Mouse (Mus musculus) myocyte (in vitro differentiated cells): ENCODE data around the gene Ebna1bp2. TPM values are rescaled to one million over a fixed set of nuclear protein-coding genes. Genes with fewer than 3 reads are reported as not detected.

Experiments
- H3K27me3 ChIP-seq: one replicate; pipeline ENCODE4 v1.6.1; 2011; ENCODE audit not compliant: control insufficient read depth, insufficient read depth, insufficient read length
- H3K36me3 ChIP-seq: one replicate; pipeline ENCODE4 v1.6.1; 2011; ENCODE audit not compliant: control insufficient read depth, insufficient read depth
- H3K4me2 ChIP-seq: one replicate; pipeline ENCODE4 v1.6.1; 2011; ENCODE audit warnings: low read depth, control low read depth
- H3K4me3 ChIP-seq: one replicate; pipeline ENCODE4 v1.5.1; 2011; ENCODE audit warnings: mild to moderate bottlenecking, control low read depth, moderate library complexity
- H3K79me2 ChIP-seq: one replicate; pipeline ENCODE4 v1.6.1; 2011; ENCODE audit not compliant: control insufficient read depth, insufficient read depth
- H3ac ChIP-seq: one replicate; pipeline ENCODE4 v1.6.1; 2011; ENCODE audit not compliant: control insufficient read depth, insufficient read length
- CEBPB ChIP-seq: IDR thresholded peaks from 2 replicates; pipeline ENCODE4 v1.6.1; 2011; ENCODE audit warnings: mild to moderate bottlenecking, moderate library complexity; ENCODE audit not compliant: poor library complexity, insufficient read depth, severe bottlenecking
- E2F4 ChIP-seq: IDR thresholded peaks from one replicate; pipeline ENCODE4 v1.6.1; 2011; ENCODE audit warnings: mild to moderate bottlenecking, control low read depth, moderate library complexity; ENCODE audit not compliant: insufficient read depth
- MAX ChIP-seq: IDR thresholded peaks from one replicate; pipeline ENCODE4 v1.6.1; 2011; ENCODE audit warnings: low read depth, mild to moderate bottlenecking, control low read depth
- MYOD1 ChIP-seq, 3 experiments: IDR thresholded peaks; one replicate each; pipeline ENCODE4 v1.6.1; 2011; ENCODE audit warnings: control low read depth in 2 of 3, low read depth in 2 of 3, mild to moderate bottlenecking in 2 of 3, moderate library complexity in 1 of 3; ENCODE audit not compliant: insufficient read length in 2 of 3, control insufficient read depth in 1 of 3
- MYOG ChIP-seq, 3 experiments: IDR thresholded peaks; one replicate each; pipeline ENCODE4 v1.6.1; 2011; ENCODE audit warnings: control low read depth in 2 of 3, low read depth in 2 of 3, mild to moderate bottlenecking in 2 of 3; ENCODE audit not compliant: insufficient read length in 2 of 3, control insufficient read depth in 1 of 3, insufficient read depth in 1 of 3
- POLR2A ChIP-seq: IDR thresholded peaks from one replicate; pipeline ENCODE4 v1.6.1; 2011; ENCODE audit warnings: low read depth, mild to moderate bottlenecking, control low read depth, moderate library complexity; ENCODE audit not compliant: insufficient read length
- POLR2AphosphoS2 ChIP-seq: IDR thresholded peaks from one replicate; pipeline ENCODE4 v1.6.1; 2011; ENCODE audit warnings: low read depth, control low read depth; ENCODE audit not compliant: insufficient read length
- REST ChIP-seq: IDR thresholded peaks from one replicate; pipeline ENCODE4 v1.6.1; 2011; ENCODE audit warnings: mild to moderate bottlenecking, control low read depth, moderate library complexity; ENCODE audit not compliant: insufficient read depth, insufficient read length
- SRF ChIP-seq: IDR thresholded peaks from one replicate; pipeline ENCODE4 v1.6.1; 2011; ENCODE audit warnings: low read depth; ENCODE audit not compliant: control insufficient read depth, insufficient read length
- TCF12 ChIP-seq: IDR thresholded peaks from one replicate; pipeline ENCODE4 v1.6.1; 2011; ENCODE audit warnings: mild to moderate bottlenecking, control low read depth; ENCODE audit not compliant: poor library complexity, insufficient read depth, severe bottlenecking
- TCF3 ChIP-seq: IDR thresholded peaks from one replicate; pipeline ENCODE4 v1.6.1; 2011; ENCODE audit warnings: low read depth, control low read depth; ENCODE audit not compliant: insufficient read length
- USF1 ChIP-seq: IDR thresholded peaks from one replicate; pipeline ENCODE4 v1.6.1; 2011; ENCODE audit warnings: low read depth, mild to moderate bottlenecking, control low read depth, moderate library complexity
- polyA plus RNA-seq: library from polyadenylated mRNA; unstranded; fragments of >200 nt; fragmentation: generic; extraction: Trizol; gene quantifications from one replicate; pipeline ENCODE4 v1.2.1, GENCODE M21; 2012; ENCODE audit warnings: missing spikeins

Ebna1bp2 gene
- polyA plus RNA-seq, 1 experiment = 71.7 TPM

DNA sequence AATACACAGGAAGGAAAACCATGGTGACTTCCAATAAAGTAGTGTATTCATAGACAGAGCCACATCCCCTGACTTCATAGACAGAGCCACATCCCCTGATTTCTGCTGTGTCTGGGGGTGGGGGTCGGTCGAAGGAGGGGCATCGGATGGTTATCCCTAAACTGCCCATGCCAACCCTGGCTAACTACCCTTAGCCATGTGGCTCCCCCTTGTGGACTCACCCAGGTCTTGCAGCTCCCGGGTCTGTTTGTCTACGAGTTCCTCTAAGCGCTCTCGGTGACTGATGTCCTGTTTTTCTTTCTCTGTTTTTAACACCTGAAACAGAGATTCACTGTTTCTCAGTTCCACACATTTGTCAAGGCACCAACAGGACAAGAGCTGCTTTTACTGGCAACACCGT, 38.0 kb upstream of the Ebna1bp2 start:
- Histone ChIP-seq H3K27me3 (peaks cover 69% of the 10 kb centered on the region), H3K4me2 (no peak overlapping the region), H3K36me3 (no peaks in the 10 kb centered on the region), H3ac (no peak overlapping the region), H3K79me2 (no peaks in the 10 kb centered on the region), H3K4me3 (no peak overlapping the region)
- TF ChIP-seq TCF3 (no peak), CEBPB (no peak), USF1 (no peak)

DNA sequence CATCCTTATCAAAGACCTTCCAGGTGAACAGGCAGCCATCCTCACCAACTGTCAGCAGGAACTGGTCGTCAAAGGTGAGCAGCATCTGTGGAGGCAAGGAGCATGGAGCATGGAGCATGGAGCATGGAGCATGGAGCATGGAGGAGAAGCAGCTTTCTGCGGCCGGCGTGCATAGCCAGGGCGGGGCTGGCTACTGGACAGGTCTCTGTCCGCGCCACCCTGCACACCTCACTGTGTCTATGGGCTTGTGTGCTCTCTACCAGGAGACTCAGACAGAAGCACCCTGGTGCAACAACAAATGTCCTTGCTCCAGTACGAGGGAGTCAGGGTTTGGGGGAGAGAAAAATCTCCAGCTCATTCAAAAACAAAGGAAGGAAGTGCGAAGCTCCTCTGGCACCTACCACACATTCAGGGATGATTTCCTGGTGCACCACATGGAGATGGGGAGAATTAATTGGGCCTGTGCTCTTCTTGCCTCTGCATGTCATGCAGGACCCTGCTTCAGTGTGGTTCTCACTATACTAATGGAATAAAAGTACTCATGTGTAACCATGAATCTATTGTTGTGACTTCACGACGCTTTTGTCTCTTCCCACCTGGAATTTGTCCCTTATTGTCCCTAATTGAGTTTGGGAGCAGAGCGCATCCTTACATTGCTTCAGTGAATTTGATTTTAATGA, 31.4 kb upstream of the Ebna1bp2 start:
- Histone ChIP-seq H3K27me3 (peaks cover 54% of the 10 kb centered on the region), H3K4me2 (no peak overlapping the region), H3K79me2 (no peaks in the 10 kb centered on the region), H3K36me3 (no peaks in the 10 kb centered on the region), H3ac (no peak overlapping the region), H3K4me3 (no peak overlapping the region)
- TF ChIP-seq E2F4 (no peak), TCF3 (no peak), USF1 (no peak), REST (no peak), MYOD1 (IDR thresholded peaks at IDR 0.05; ENCODE audit: control insufficient read depth in 1 of 3, insufficient read length in 2 of 3, low read depth in 2 of 3) (no peak), POLR2A (no peak), TCF12 (no peak), CEBPB (no peak), MYOG (IDR thresholded peaks at IDR 0.05; ENCODE audit: control insufficient read depth in 1 of 3, insufficient read depth in 1 of 3, insufficient read length in 2 of 3, low read depth in 2 of 3) (no peak), MAX (no peak), SRF (no peak)

DNA sequence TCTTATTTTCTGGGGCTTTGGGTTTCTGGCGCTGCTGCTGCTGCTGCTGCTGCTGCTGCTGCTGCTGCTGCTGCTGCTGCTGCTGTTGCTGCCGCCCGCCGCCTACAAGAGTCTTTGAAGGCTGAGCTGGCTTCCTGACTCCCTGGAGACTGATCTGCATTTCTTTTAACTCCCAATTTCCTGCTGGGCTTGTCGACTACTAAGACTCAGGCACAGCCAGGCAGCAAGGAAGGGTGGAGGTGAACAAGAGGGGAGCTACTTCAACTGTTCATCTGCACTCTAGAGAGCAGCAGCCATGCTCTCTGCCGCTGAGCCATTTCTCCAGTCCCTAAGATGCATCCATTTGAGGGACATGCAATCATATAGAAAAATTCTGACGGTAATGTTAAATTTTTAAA, 30.9 kb upstream of the Ebna1bp2 start:
- TF ChIP-seq MAX (no peak), CEBPB (no peak), REST (no peak), TCF3 (no peak), USF1 (no peak)
- H3K4me2 ChIP-seq = no peak overlapping the region
- H3K36me3 ChIP-seq = no peaks in the 10 kb centered on the region
- H3ac ChIP-seq = no peak overlapping the region
- no peak overlapping the region for H3K4me3 ChIP-seq
- peaks cover 54% of the 10 kb centered on the region for H3K27me3 ChIP-seq
- H3K79me2 ChIP-seq = no peaks in the 10 kb centered on the region

DNA sequence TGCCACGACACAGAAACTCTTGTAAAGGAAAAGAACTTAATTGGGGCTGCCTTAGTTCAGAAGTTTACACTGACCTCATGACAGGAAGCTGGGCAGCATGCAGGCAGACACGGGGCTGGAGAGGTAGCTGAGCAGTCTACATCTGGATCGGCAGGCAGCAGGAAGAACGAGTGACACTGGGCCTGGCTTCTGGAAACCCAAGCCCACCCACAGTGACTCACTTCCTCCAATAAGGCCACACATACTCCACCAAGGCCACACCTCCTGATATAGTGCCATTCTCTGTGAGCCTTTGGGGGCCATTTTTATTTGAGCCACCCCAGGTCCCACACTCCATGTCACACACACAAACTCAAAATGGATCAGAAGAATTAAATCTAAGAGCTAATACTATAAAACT, 16.5 kb upstream of the Ebna1bp2 start:
- H3K79me2 ChIP-seq = no peaks in the 10 kb centered on the region
- H3K36me3 ChIP-seq = no peaks in the 10 kb centered on the region
- H3K4me3 ChIP-seq = no peak overlapping the region
- TF ChIP-seq TCF12 = no peak
- no peak for TF ChIP-seq E2F4
- no peak for TF ChIP-seq MAX
- no peak for TF ChIP-seq REST
- TF ChIP-seq POLR2A = no peak
- no peak for TF ChIP-seq MYOG (IDR thresholded peaks at IDR 0.05; ENCODE audit: control insufficient read depth in 1 of 3, insufficient read depth in 1 of 3, insufficient read length in 2 of 3, low read depth in 2 of 3)
- no peak for TF ChIP-seq POLR2AphosphoS2
- no peak for TF ChIP-seq CEBPB
- no peak for TF ChIP-seq SRF
- TF ChIP-seq USF1 = no peak
- no peak for TF ChIP-seq TCF3
- TF ChIP-seq MYOD1 (IDR thresholded peaks at IDR 0.05; ENCODE audit: control insufficient read depth in 1 of 3, insufficient read length in 2 of 3, low read depth in 2 of 3) = no peak
- no peak overlapping the region for H3ac ChIP-seq
- H3K4me2 ChIP-seq = no peak overlapping the region
- H3K27me3 ChIP-seq = peaks cover 42% of the 10 kb centered on the region

DNA sequence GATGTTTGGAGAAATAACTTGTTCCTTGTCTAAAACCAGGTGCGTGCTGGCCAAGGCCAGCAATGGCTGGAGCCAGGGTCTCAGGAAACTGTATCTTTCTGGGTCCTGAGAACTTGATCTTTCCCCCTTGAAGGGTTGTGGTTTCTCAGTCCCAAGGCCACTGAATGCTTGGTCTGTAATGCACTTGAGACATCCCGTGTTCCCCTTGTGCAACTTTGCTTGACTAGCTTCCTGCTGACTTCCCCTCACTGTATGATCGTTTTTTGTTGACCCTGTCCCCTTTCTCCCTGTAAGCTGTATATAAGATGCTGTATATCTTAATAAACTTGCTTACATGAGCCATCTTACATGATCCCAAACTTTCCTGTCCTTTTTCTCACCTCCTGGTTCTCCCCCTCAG, 10.8 kb upstream of the Ebna1bp2 start:
- TF ChIP-seq REST (no peak), MYOD1 (IDR thresholded peaks at IDR 0.05; ENCODE audit: control insufficient read depth in 1 of 3, insufficient read length in 2 of 3, low read depth in 2 of 3) (no peak), SRF (no peak), MAX (no peak)
- Histone ChIP-seq H3K36me3 (no peaks in the 10 kb centered on the region), H3ac (no peak overlapping the region), H3K4me2 (no peak overlapping the region), H3K79me2 (no peaks in the 10 kb centered on the region), H3K4me3 (no peak overlapping the region), H3K27me3 (peaks cover 74% of the 10 kb centered on the region)

DNA sequence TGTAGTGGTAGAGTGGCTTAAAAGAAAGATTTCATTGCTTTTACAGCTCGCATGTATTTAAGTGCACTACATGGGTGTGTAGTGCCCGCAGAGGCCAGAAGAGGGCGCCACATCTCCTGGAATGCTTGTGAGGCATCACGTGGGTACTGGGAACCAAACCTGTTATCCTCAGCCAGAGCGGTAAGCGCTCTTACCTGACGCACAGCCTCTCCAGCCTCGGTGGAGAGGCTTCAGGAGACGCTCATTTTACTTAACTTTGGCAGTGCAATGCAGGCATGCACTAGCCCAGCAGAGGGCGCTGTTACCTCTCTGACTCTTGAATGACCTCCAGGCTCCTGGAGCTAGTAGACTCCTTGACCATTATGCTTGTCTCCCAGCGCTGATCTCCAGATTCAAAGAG, 8.0 kb upstream of the Ebna1bp2 start:
- Histone ChIP-seq H3K4me3 (no peak overlapping the region), H3K79me2 (no peaks in the 10 kb centered on the region), H3K36me3 (no peaks in the 10 kb centered on the region), H3K4me2 (no peak overlapping the region), H3K27me3 (peaks cover 59% of the 10 kb centered on the region), H3ac (no peak overlapping the region)
- TF ChIP-seq MYOD1 (IDR thresholded peaks at IDR 0.05; ENCODE audit: control insufficient read depth in 1 of 3, insufficient read length in 2 of 3, low read depth in 2 of 3) (no peak), REST (no peak), E2F4 (no peak), TCF3 (no peak), TCF12 (no peak), SRF (no peak), USF1 (no peak), CEBPB (no peak), POLR2A (no peak)
